Mouse (Mus musculus) G1E (cell line): ENCODE measurements around the gene Rnf151. TPM values are rescaled to one million over a fixed set of nuclear protein-coding genes. Genes with fewer than 3 reads are reported as not detected.
"Not testable (repeated sequence)": the region's sequence is repeated elsewhere in the genome, so short reads cannot be mapped to it uniquely, and the experiment has no call there.

Experiments used
- ATAC-seq: 2 replicates; pipeline ENCODE4 v1.8.0; 2016; ENCODE audit warnings: mild to moderate bottlenecking; ENCODE audit not compliant: insufficient number of reproducible peaks, poor library complexity, low FRiP score, severe bottlenecking; ENCODE audit errors: extremely low read depth
- DNase-seq: peaks from one replicate; pipeline ENCODE4 v3.0.0; 2012; ENCODE audit warnings: low spot score
- H3K27me3 ChIP-seq: 2 replicates; pipeline ENCODE4 v1.6.1; 2012; ENCODE audit warnings: mild to moderate bottlenecking, low read length, inconsistent platforms; ENCODE audit not compliant: insufficient read depth
- H3K36me3 ChIP-seq: replicated peaks from 2 replicates; pipeline ENCODE3; 2012; ENCODE audit warnings: mild to moderate bottlenecking, inconsistent platforms
- H3K4me1 ChIP-seq: 2 replicates; pipeline ENCODE4 v1.6.1; 2012; ENCODE audit warnings: low read depth, low read length, inconsistent platforms, mixed read lengths; ENCODE audit not compliant: insufficient read depth
- H3K4me3 ChIP-seq: 2 replicates; pipeline ENCODE4 v1.5.1; 2012; ENCODE audit warnings: low read depth, mild to moderate bottlenecking, inconsistent platforms, low read length, moderate library complexity, mixed read lengths
- H3K9me3 ChIP-seq: replicated peaks from 2 replicates; pipeline ENCODE4 v1.6.1; 2012; ENCODE audit warnings: inconsistent platforms
- CTCF ChIP-seq: IDR thresholded peaks from 2 replicates; pipeline ENCODE4 v1.5.1; 2012; ENCODE audit warnings: low read depth, low read length, inconsistent platforms, mixed read lengths
- GATA1 ChIP-seq: IDR thresholded peaks from 2 replicates; pipeline ENCODE4 v1.6.1; 2012; ENCODE audit warnings: borderline replicate concordance, low read length, inconsistent platforms, mixed read lengths
- GATA2 ChIP-seq: IDR thresholded peaks from 2 replicates; pipeline ENCODE4 v1.6.1; 2012; ENCODE audit warnings: low read depth, low read length, inconsistent platforms, borderline replicate concordance
- POLR2AphosphoS5 ChIP-seq: IDR thresholded peaks from 2 replicates; pipeline ENCODE4 v1.6.1; 2012; ENCODE audit warnings: low read depth, low read length, inconsistent platforms; ENCODE audit not compliant: insufficient replicate concordance
- TAL1 ChIP-seq: conservative IDR thresholded peaks from 2 replicates; pipeline ENCODE4 v1.6.1; 2012; ENCODE audit warnings: low read depth, low read length, inconsistent platforms, mixed read lengths
- polyA plus RNA-seq: library from polyadenylated mRNA; stranded (reverse); fragments of >175 nt; gene quantifications from 2 replicates; pipeline ENCODE4 v1.2.3, GENCODE M21; 2012
- total RNA-seq, 2 experiments: library from RNA; stranded (forward) in 1 of 2; stranded (reverse) in 1 of 2; fragments of 200-1000 nt in 1 of 2; fragments of >200 nt in 1 of 2; fragmentation: Nextera tagmentation in 1 of 2; gene quantifications; 2 replicates each; pipeline ENCODE4 v1.2.3; 2014 to 2017

The Rnf151 gene
- total and polyA plus RNA-seq, 3 experiments, result 0.13 TPM; not detected in 2

DNA sequence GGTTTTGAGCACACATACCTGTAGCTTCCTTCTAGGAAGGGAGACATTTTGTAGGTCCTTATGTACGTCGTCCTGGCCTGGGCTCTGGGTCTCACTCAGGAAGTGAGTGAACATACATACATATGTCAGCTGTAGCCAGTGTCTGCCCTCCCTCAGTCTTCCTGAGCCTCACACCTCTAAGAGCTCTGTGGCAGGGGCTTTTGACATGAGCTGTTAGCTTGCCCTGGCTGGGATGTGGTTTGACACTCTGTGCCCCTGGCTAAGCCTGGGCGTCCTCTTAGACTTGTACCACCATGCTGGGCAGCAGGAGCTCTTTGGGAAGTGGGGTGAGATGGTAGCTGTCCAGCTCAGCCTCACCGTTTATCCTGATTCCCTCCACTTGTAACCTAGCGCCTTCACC lies 46.5 kb downstream of the Rnf151 start:
- TF ChIP-seq GATA1 (no peak), CTCF (no peak), GATA2 (no peak), POLR2AphosphoS5 (no peak), TAL1 (no peak)
- Histone ChIP-seq H3K4me1 (peaks cover 70% of the 10 kb centered on the region), H3K27me3 (no peaks in the 10 kb centered on the region), H3K9me3 (no peaks in the 10 kb centered on the region), H3K4me3 (peak overlapping the region; percentile 56; the same call in 1 of the 2 replicates), H3K36me3 (peaks cover 47% of the 10 kb centered on the region)
- ATAC-seq, result no peak
- no peak for DNase-seq

DNA sequence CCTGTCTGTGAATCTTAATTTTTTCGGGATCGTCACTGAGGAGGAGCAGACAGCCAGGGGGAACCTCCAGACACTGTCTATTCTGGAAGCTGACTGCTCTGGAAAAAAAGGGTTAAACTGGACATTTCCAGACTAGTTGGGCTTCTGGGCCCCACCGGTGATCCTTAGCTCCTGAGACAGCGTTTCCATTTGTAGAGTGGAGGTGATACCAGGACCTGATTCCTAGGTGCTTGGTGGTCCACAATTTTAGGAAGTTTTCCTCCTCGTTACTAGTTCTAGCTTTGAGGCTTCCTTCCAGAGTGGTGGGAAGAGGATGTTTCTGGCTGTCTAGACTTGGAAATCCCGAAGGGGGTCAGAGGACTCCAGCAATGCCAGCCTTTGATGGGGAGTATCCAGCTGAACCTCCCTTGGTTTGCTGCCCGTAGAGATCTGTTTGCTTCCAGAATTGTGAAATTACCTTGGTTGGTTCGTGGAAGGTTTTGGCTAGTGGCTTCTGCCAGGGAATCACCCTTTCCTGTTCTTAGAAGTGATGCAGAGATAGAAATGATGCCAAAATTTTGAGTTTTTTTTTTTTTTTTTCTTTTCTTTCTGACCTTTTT lies 47.5 kb downstream of the Rnf151 start:
- TF ChIP-seq TAL1, result no peak
- TF ChIP-seq GATA1, result no peak
- TF ChIP-seq CTCF, result no peak
- TF ChIP-seq GATA2, result no peak
- TF ChIP-seq POLR2AphosphoS5, result no peak
- Histone ChIP-seq H3K27me3 (no peaks in the 10 kb centered on the region), H3K4me1 (peaks cover 61% of the 10 kb centered on the region), H3K36me3 (peaks cover 37% of the 10 kb centered on the region), H3K4me3 (peak overlapping the region; percentile 100), H3K9me3 (no peaks in the 10 kb centered on the region)
- no peak for ATAC-seq
- no peak for DNase-seq

DNA sequence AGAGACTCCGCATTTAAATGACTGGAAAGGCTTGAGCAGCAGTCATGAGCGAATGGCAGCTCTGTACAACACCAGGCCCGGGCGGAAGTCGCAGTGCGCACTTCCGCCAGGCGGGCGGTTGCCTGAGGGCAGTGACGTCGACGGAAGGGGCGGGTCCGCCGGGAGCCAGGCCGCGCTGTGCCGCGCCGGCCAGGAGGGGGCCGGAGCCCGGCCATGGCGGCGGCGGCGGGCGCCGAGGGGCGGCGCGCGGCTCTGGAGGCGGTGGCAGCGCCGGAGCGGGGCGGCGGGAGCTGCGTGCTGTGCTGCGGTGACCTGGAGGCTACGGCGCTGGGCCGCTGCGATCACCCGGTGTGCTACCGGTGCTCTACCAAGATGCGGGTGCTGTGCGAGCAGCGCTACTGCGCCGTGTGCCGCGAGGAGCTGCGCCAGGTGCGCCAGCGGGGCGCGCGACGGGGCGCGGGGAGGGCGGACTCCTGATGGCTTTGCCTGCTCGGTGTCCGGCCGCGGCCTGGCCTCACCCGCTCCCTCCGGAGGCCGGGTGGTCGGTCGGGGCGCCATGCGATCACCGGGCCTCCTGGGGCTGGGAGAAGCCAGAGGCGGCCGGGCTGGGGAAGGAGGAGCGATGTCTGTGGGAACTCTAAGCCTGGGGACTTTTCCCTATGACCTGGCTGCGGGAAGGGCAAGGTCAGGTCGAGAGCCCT lies 48.2 kb downstream of the Rnf151 start, which contains the start of gene Zfp598:
Gene Zfp598 (plus strand): TSS at position 143 of the 701 bp plus-strand sequence.
- peak within 1 kb of the TSS; percentile 100 for H3K4me3 ChIP-seq

DNA sequence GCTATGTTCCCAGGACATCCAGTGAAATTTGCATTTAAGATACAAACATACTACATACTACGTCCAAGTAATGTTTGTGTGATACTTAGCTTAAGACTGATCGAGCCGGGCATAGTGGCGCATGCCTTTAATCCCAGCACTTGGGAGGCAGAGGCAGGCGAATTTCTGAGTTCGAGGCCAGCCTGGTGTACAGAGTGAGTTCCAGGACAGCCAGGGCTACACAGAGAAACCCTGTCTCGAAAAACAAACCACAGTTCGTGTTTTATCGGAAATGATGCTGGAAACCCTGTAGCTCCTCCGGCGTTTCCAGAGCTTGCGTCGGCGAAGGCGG lies 48.7 kb downstream of the Rnf151 start:
- peaks cover 29% of the 10 kb centered on the region for H3K36me3 ChIP-seq
- not testable (repeated sequence) for DNase-seq, H3K27me3 ChIP-seq, H3K9me3 ChIP-seq, ATAC-seq
- H3K4me3 ChIP-seq, result peak overlapping the region; percentile 100
- H3K4me1 ChIP-seq, result peaks cover 55% of the 10 kb centered on the region

More for the DNA sequence above, 48.2 kb downstream of the Rnf151 start, which contains the start of gene Zfp598:
- peaks cover 34% of the 10 kb centered on the region for H3K36me3 ChIP-seq
- ATAC-seq (peak; percentile 84), DNase-seq (peak; percentile 96)
- H3K9me3 ChIP-seq, result no peaks in the 10 kb centered on the region
- peaks cover 60% of the 10 kb centered on the region for H3K4me1 ChIP-seq
- no peaks in the 10 kb centered on the region for H3K27me3 ChIP-seq
- TF ChIP-seq TAL1 (no peak), GATA1 (no peak), CTCF (no peak), POLR2AphosphoS5 (no peak), GATA2 (no peak)

DNA sequence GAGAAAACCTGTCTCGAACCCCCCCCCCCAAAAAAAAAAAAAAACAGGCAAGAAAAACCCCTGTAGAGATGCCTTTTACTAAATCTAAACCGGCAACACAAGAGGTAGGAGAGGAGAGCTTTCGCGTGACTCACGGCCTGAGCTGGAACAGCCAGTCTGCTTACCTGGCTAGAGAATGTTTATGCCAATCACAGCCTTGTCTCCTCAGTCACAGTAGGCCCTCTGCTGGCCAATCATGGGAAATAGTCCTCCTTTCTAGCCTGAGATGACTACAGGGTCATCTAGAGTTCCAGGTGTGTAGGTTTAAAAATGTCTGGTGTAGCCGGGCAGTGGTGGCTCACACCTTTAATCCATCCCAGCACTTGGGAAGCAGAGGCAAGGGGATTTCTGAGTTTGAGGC lies 50.4 kb downstream of the Rnf151 start:
- 0 out of 2 replicates have a peak, but pooled peaks have one; percentile 37 for ATAC-seq
- peaks cover 14% of the 10 kb centered on the region for H3K27me3 ChIP-seq
- peaks cover 41% of the 10 kb centered on the region for H3K4me1 ChIP-seq
- no peaks in the 10 kb centered on the region for H3K9me3 ChIP-seq
- peaks cover 14% of the 10 kb centered on the region for H3K36me3 ChIP-seq
- TF ChIP-seq POLR2AphosphoS5 (no peak), CTCF (peak; percentile 68)
- no peak overlapping the region for H3K4me3 ChIP-seq
- DNase-seq, result peak; percentile 45

DNA sequence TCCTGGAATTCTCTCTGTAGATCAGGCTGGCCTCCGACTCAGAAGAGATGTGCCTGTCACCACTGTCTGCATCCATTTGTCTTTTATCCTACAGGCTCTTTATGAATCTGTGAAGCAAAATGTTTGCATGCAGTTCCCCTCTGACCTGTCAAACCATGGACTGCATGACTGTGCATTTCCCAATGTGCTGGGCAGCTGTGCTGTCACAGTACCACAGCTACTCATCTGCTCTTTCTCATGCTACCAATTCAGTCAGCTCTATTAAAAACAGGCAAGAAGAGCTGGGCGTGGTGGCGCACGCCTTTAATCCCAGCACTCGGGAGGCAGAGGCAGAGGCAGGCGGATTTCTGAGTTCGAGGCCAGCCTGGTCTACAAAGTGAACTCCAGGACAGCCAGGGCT lies 50.9 kb downstream of the Rnf151 start:
- peaks cover 37% of the 10 kb centered on the region for H3K4me1 ChIP-seq
- not testable (repeated sequence) for DNase-seq

More for the DNA sequence above, 50.9 kb downstream of the Rnf151 start:
- H3K9me3 ChIP-seq, H3K4me3 ChIP-seq, ATAC-seq: not testable (repeated sequence)
- peaks cover 10% of the 10 kb centered on the region for H3K36me3 ChIP-seq
- H3K27me3 ChIP-seq, result peaks cover 17% of the 10 kb centered on the region

Other genes starting within 250 kb of the Rnf151 start
Only the 20 nearest of the 33 such genes appear.
- gene Pkd1, start 168.2 kb downstream of the Rnf151 start, total RNA-seq (2014; fragmentation: Nextera tagmentation), result 14.4 and 28.0 TPM in 2 replicates
- 5.0 and 10.3 TPM in 2 replicates for gene Pkd1, start 168.2 kb downstream of the Rnf151 start, total RNA-seq (2017)
- gene Pkd1, start 168.2 kb downstream of the Rnf151 start, polyA plus RNA-seq, result 4.1 and 5.8 TPM in 2 replicates
- gene Tsc2, start 85.4 kb downstream of the Rnf151 start, total RNA-seq (2014; fragmentation: Nextera tagmentation), result 114 and 146 TPM in 2 replicates
- gene Tsc2, start 85.4 kb downstream of the Rnf151 start, total RNA-seq (2017), result 38.0 and 39.7 TPM in 2 replicates
- 66.5 and 77.5 TPM in 2 replicates for gene Tsc2, start 85.4 kb downstream of the Rnf151 start, polyA plus RNA-seq
- gene Nthl1, start 85.4 kb downstream of the Rnf151 start, total RNA-seq (2014; fragmentation: Nextera tagmentation), result 3.8 and 9.1 TPM in 2 replicates
- 9.8 and 16.9 TPM in 2 replicates for gene Nthl1, start 85.4 kb downstream of the Rnf151 start, total RNA-seq (2017)
- gene Nthl1, start 85.4 kb downstream of the Rnf151 start, polyA plus RNA-seq, result 17.8 and 21.5 TPM in 2 replicates
- gene Slc9a3r2, start 67.7 kb downstream of the Rnf151 start, total RNA-seq (2014; fragmentation: Nextera tagmentation), result not detected in 2 replicates
- gene Slc9a3r2, start 67.7 kb downstream of the Rnf151 start, total RNA-seq (2017), result 0.16 TPM in 1 of 2 replicates, not detected in the other
- 0.03 and 0.07 TPM in 2 replicates for gene Slc9a3r2, start 67.7 kb downstream of the Rnf151 start, polyA plus RNA-seq
- not detected in 2 replicates for gene Npw, start 59.6 kb downstream of the Rnf151 start, total RNA-seq (2014; fragmentation: Nextera tagmentation)
- gene Npw, start 59.6 kb downstream of the Rnf151 start, total RNA-seq (2017), result not detected in 2 replicates
- not detected in 2 replicates for gene Npw, start 59.6 kb downstream of the Rnf151 start, polyA plus RNA-seq
- gene Zfp598, start 48.4 kb downstream of the Rnf151 start, total RNA-seq (2014; fragmentation: Nextera tagmentation), result 55.9 and 59.1 TPM in 2 replicates
- gene Zfp598, start 48.4 kb downstream of the Rnf151 start, total RNA-seq (2017), result 11.2 and 12.0 TPM in 2 replicates
- 86.4 and 99.2 TPM in 2 replicates for gene Zfp598, start 48.4 kb downstream of the Rnf151 start, polyA plus RNA-seq
- not detected in 2 replicates for gene Syngr3, start 28.1 kb downstream of the Rnf151 start, total RNA-seq (2014; fragmentation: Nextera tagmentation)
- gene Syngr3, start 28.1 kb downstream of the Rnf151 start, total RNA-seq (2017), result 0.17 TPM in 1 of 2 replicates, not detected in the other
- 0.08 and 0.12 TPM in 2 replicates for gene Syngr3, start 28.1 kb downstream of the Rnf151 start, polyA plus RNA-seq
- gene Gfer, start 21.9 kb downstream of the Rnf151 start, total RNA-seq (2014; fragmentation: Nextera tagmentation), result 10.5 and 15.7 TPM in 2 replicates
- gene Gfer, start 21.9 kb downstream of the Rnf151 start, total RNA-seq (2017), result 34.1 and 46.4 TPM in 2 replicates
- 149 and 184 TPM in 2 replicates for gene Gfer, start 21.9 kb downstream of the Rnf151 start, polyA plus RNA-seq
- 1.4 TPM in 1 of 2 replicates, not detected in the other for gene Noxo1, start 21.8 kb downstream of the Rnf151 start, total RNA-seq (2014; fragmentation: Nextera tagmentation)
- gene Noxo1, start 21.8 kb downstream of the Rnf151 start, total RNA-seq (2017), result 1.0 and 1.1 TPM in 2 replicates
- 0.72 and 0.87 TPM in 2 replicates for gene Noxo1, start 21.8 kb downstream of the Rnf151 start, polyA plus RNA-seq
- 9.2 and 17.8 TPM in 2 replicates for gene Tbl3, start 10.4 kb downstream of the Rnf151 start, total RNA-seq (2014; fragmentation: Nextera tagmentation)
- gene Tbl3, start 10.4 kb downstream of the Rnf151 start, total RNA-seq (2017), result 27.7 and 34.0 TPM in 2 replicates
- 15.6 and 25.2 TPM in 2 replicates for gene Tbl3, start 10.4 kb downstream of the Rnf151 start, polyA plus RNA-seq
- 3,970 and 4,105 TPM in 2 replicates for gene Rps2, start 53 bp upstream of the Rnf151 start, total RNA-seq (2014; fragmentation: Nextera tagmentation)
- 950 and 975 TPM in 2 replicates for gene Rps2, start 53 bp upstream of the Rnf151 start, total RNA-seq (2017)
- gene Rps2, start 53 bp upstream of the Rnf151 start, polyA plus RNA-seq, result 2,688 and 3,723 TPM in 2 replicates
- gene Ndufb10, start 6.4 kb upstream of the Rnf151 start, total RNA-seq (2014; fragmentation: Nextera tagmentation), result 54.6 and 63.5 TPM in 2 replicates
- gene Ndufb10, start 6.4 kb upstream of the Rnf151 start, total RNA-seq (2017), result 185 and 206 TPM in 2 replicates
- gene Ndufb10, start 6.4 kb upstream of the Rnf151 start, polyA plus RNA-seq, result 372 and 429 TPM in 2 replicates
- not detected in 2 replicates for gene Rpl3l, start 9.8 kb upstream of the Rnf151 start, total RNA-seq (2014; fragmentation: Nextera tagmentation)
- gene Rpl3l, start 9.8 kb upstream of the Rnf151 start, total RNA-seq (2017), result 0.17 TPM in 1 of 2 replicates, not detected in the other
- 0.07 TPM in 1 of 2 replicates, not detected in the other for gene Rpl3l, start 9.8 kb upstream of the Rnf151 start, polyA plus RNA-seq
- gene Msrb1, start 18.6 kb upstream of the Rnf151 start, total RNA-seq (2014; fragmentation: Nextera tagmentation), result 62.0 and 76.8 TPM in 2 replicates
- gene Msrb1, start 18.6 kb upstream of the Rnf151 start, total RNA-seq (2017), result 34.6 and 39.2 TPM in 2 replicates
- gene Msrb1, start 18.6 kb upstream of the Rnf151 start, polyA plus RNA-seq, result 10.1 and 14.6 TPM in 2 replicates
- gene Hs3st6, start 34.9 kb upstream of the Rnf151 start, total RNA-seq (2014; fragmentation: Nextera tagmentation), result not detected in 2 replicates
- not detected in 2 replicates for gene Hs3st6, start 34.9 kb upstream of the Rnf151 start, total RNA-seq (2017)
- not detected in 2 replicates for gene Hs3st6, start 34.9 kb upstream of the Rnf151 start, polyA plus RNA-seq
- 7.6 and 8.4 TPM in 2 replicates for gene Meiob, start 86.2 kb upstream of the Rnf151 start, total RNA-seq (2014; fragmentation: Nextera tagmentation)
- gene Meiob, start 86.2 kb upstream of the Rnf151 start, total RNA-seq (2017), result 1.9 and 2.1 TPM in 2 replicates
- 0.07 and 0.13 TPM in 2 replicates for gene Meiob, start 86.2 kb upstream of the Rnf151 start, polyA plus RNA-seq
- gene Hagh, start 122.1 kb upstream of the Rnf151 start, total RNA-seq (2014; fragmentation: Nextera tagmentation), result 16.8 and 22.3 TPM in 2 replicates
- gene Hagh, start 122.1 kb upstream of the Rnf151 start, total RNA-seq (2017), result 30.4 and 34.7 TPM in 2 replicates
- 22.1 and 22.3 TPM in 2 replicates for gene Hagh, start 122.1 kb upstream of the Rnf151 start, polyA plus RNA-seq
- 7.9 and 10.8 TPM in 2 replicates for gene Fahd1, start 132.3 kb upstream of the Rnf151 start, total RNA-seq (2014; fragmentation: Nextera tagmentation)
- 16.1 TPM in 2 replicates for gene Fahd1, start 132.3 kb upstream of the Rnf151 start, total RNA-seq (2017)
- gene Fahd1, start 132.3 kb upstream of the Rnf151 start, polyA plus RNA-seq, result 3.9 and 4.5 TPM in 2 replicates
- not detected in 2 replicates for gene Igfals, start 147.9 kb upstream of the Rnf151 start, total RNA-seq (2014; fragmentation: Nextera tagmentation)
- 0.12 and 0.16 TPM in 2 replicates for gene Igfals, start 147.9 kb upstream of the Rnf151 start, total RNA-seq (2017)
- 0.10 and 0.12 TPM in 2 replicates for gene Igfals, start 147.9 kb upstream of the Rnf151 start, polyA plus RNA-seq
- gene Nubp2, start 168.3 kb upstream of the Rnf151 start, total RNA-seq (2014; fragmentation: Nextera tagmentation), result 92.9 and 95.7 TPM in 2 replicates
- gene Nubp2, start 168.3 kb upstream of the Rnf151 start, total RNA-seq (2017), result 46.9 and 58.5 TPM in 2 replicates
- gene Nubp2, start 168.3 kb upstream of the Rnf151 start, polyA plus RNA-seq, result 79.9 and 103 TPM in 2 replicates